Mouse (Mus musculus) liver, adult 2 months (tissue): ENCODE measurements around the gene Sp8. TPM values are rescaled to one million over a fixed set of nuclear protein-coding genes. Genes with fewer than 3 reads are reported as not detected.

Experiments used
- DNase-seq: peaks from one replicate; pipeline ENCODE4 v3.0.0-alpha.2; 2011; ENCODE audit warnings: low read depth, low spot score; ENCODE audit errors: extremely low read depth
- H3K27ac ChIP-seq: fragments of 200-500 bp; replicated peaks from 2 replicates; pipeline ENCODE4 v1.5.1; 2012; ENCODE audit warnings: low read depth, mild to moderate bottlenecking, control low read depth, inconsistent platforms, low read length; ENCODE audit not compliant: insufficient read depth
- H3K27me3 ChIP-seq: fragments of 200-500 bp; 2 replicates; pipeline ENCODE4 v1.6.1; 2012; ENCODE audit warnings: mild to moderate bottlenecking, moderate library complexity, low read length, inconsistent platforms; ENCODE audit not compliant: control insufficient read depth, insufficient read depth
- H3K36me3 ChIP-seq: fragments of 200-500 bp; 2 replicates; pipeline ENCODE4 v1.6.1; 2012; ENCODE audit warnings: low read length, inconsistent platforms; ENCODE audit not compliant: control insufficient read depth, insufficient read depth
- H3K4me1 ChIP-seq: fragments of 200-500 bp; 2 replicates; pipeline ENCODE4 v1.6.1; 2011; ENCODE audit warnings: low read length; ENCODE audit not compliant: control insufficient read depth, insufficient read depth
- H3K4me3 ChIP-seq: fragments of 200-500 bp; 2 replicates; pipeline ENCODE4 v1.5.1; 2011; ENCODE audit warnings: low read depth, mild to moderate bottlenecking, control low read depth, low read length, moderate library complexity; ENCODE audit not compliant: insufficient read depth
- H3K79me2 ChIP-seq: fragments of 200-500 bp; 2 replicates; pipeline ENCODE4 v1.6.1; 2012; ENCODE audit warnings: inconsistent platforms, mild to moderate bottlenecking, low read length, moderate library complexity; ENCODE audit not compliant: control insufficient read depth, insufficient read depth
- H3K9ac ChIP-seq: fragments of 200-500 bp; 2 replicates; pipeline ENCODE4 v1.6.1; 2012; ENCODE audit warnings: low read depth, mild to moderate bottlenecking, control low read depth, inconsistent platforms, low read length
- CTCF ChIP-seq: fragments of 200-500 bp; IDR thresholded peaks from 2 replicates; pipeline ENCODE4 v1.5.1; 2011; ENCODE audit warnings: low read depth, low read length, control low read depth
- POLR2A ChIP-seq: fragments of 200-500 bp; IDR thresholded peaks from 2 replicates; pipeline ENCODE4 v1.6.1; 2011; ENCODE audit warnings: low read length, control low read depth; ENCODE audit not compliant: insufficient read depth; ENCODE audit errors: extremely low read depth
- WGBS: fragments of 180-500 bp; shearing (Covaris S2); methylation state at CpG from one replicate; pipeline ENCODE4 v1.1.7; 2018; 5-methylcytosine and 5-hydroxymethylcytosine counted together
- polyA plus RNA-seq: library from polyadenylated mRNA; depleted of rRNA; stranded (reverse); fragments of >200 nt; gene quantifications from 2 replicates; pipeline ENCODE4 v1.2.3, GENCODE M21; 2012
- total RNA-seq: library from RNA; depleted of rRNA; stranded (reverse); fragments of >200 nt; gene quantifications from 2 replicates; pipeline ENCODE4 v1.2.3, GENCODE M21; 2014

Sp8 gene
- total and polyA plus RNA-seq, 2 experiments, result not detected

GRCm38 (mm10) chr12:118841971-118842550 lies 4.1 kb upstream of the Sp8 start:
- 17% methylated on average over 6 of the region's 6 CpGs for WGBS
- no peaks in the 10 kb centered on the region for H3K79me2 ChIP-seq
- no peaks in the 10 kb centered on the region for H3K36me3 ChIP-seq
- peaks cover 5% of the 10 kb centered on the region; the same call in 1 of the 2 replicates for H3K4me1 ChIP-seq
- no peak for DNase-seq
- H3K27me3 ChIP-seq, result peaks cover 29% of the 10 kb centered on the region
- H3K27ac ChIP-seq, result no peak overlapping the region
- TF ChIP-seq POLR2A (no peak), CTCF (no peak)
- no peak overlapping the region for H3K4me3 ChIP-seq
- H3K9ac ChIP-seq, result no peak overlapping the region

GRCm38 (mm10) chr12:118842671-118843411 lies 3.3 kb upstream of the Sp8 start:
- H3K79me2 ChIP-seq, result no peaks in the 10 kb centered on the region
- no peaks in the 10 kb centered on the region for H3K36me3 ChIP-seq
- DNase-seq, result no peak
- TF ChIP-seq POLR2A, result no peak
- TF ChIP-seq CTCF, result no peak
- WGBS, result 4% methylated on average over 33 of the region's 33 CpGs
- no peak overlapping the region for H3K4me3 ChIP-seq
- H3K9ac ChIP-seq, result no peak overlapping the region
- H3K27me3 ChIP-seq, result peaks cover 27% of the 10 kb centered on the region
- no peak overlapping the region for H3K27ac ChIP-seq
- H3K4me1 ChIP-seq, result peaks cover 3% of the 10 kb centered on the region; the same call in 1 of the 2 replicates

GRCm38 (mm10) chr12:118844111-118844510 lies 2.0 kb upstream of the Sp8 start:
- TF ChIP-seq CTCF, result no peak
- TF ChIP-seq POLR2A, result no peak
- Histone ChIP-seq H3K27me3 (peaks cover 35% of the 10 kb centered on the region), H3K4me3 (no peak overlapping the region), H3K36me3 (no peaks in the 10 kb centered on the region), H3K27ac (no peak overlapping the region), H3K79me2 (no peaks in the 10 kb centered on the region), H3K9ac (no peak overlapping the region), H3K4me1 (peaks cover 3% of the 10 kb centered on the region)
- DNase-seq, result no peak

- no peak for DNase-seq
- Histone ChIP-seq H3K36me3 (no peaks in the 10 kb centered on the region), H3K27ac (no peak overlapping the region), H3K79me2 (no peaks in the 10 kb centered on the region), H3K9ac (no peak overlapping the region), H3K4me3 (no peak overlapping the region), H3K27me3 (peaks cover 39% of the 10 kb centered on the region), H3K4me1 (peaks cover 6% of the 10 kb centered on the region)
- TF ChIP-seq POLR2A (no peak), CTCF (no peak)
- WGBS, result 7% methylated on average over 3 of the region's 3 CpGs
Measured at GRCm38 (mm10) chr12:118844841-118845240, 1.3 kb upstream of the Sp8 start.

- Histone ChIP-seq H3K9ac (no peak overlapping the region), H3K4me1 (peaks cover 6% of the 10 kb centered on the region), H3K27ac (no peak overlapping the region), H3K4me3 (no peak overlapping the region), H3K36me3 (no peaks in the 10 kb centered on the region), H3K79me2 (no peaks in the 10 kb centered on the region), H3K27me3 (peaks cover 43% of the 10 kb centered on the region)
- no peak for DNase-seq
- 10% methylated on average over 3 of the region's 3 CpGs for WGBS
- TF ChIP-seq POLR2A (no peak), CTCF (no peak)
Measured at GRCm38 (mm10) chr12:118845351-118845750, 778 bp upstream of the Sp8 start.
